Mouse (Mus musculus) testis, adult 2 months (tissue): ENCODE results near the gene Hsd17b11.

Experiments used
- CTCF ChIP-seq: fragments of 200-500 bp; IDR thresholded peaks from 2 replicates; pipeline ENCODE4 v1.5.1; 2012; ENCODE audit warnings: low read depth, mild to moderate bottlenecking, inconsistent platforms, low read length, moderate library complexity; ENCODE audit not compliant: control insufficient read depth, insufficient read depth, insufficient replicate concordance
- POLR2A ChIP-seq: fragments of 200-500 bp; IDR thresholded peaks from 2 replicates; pipeline ENCODE4 v1.6.1; 2012; ENCODE audit warnings: low read depth, mild to moderate bottlenecking, inconsistent platforms, low read length, moderate library complexity; ENCODE audit not compliant: control insufficient read depth

- TF ChIP-seq POLR2A (no peak), CTCF (no peak)
Measured at GRCm38 (mm10) chr5:103971051-103971450, 50.7 kb downstream of the Hsd17b11 start.
